Mouse (Mus musculus) stomach, postnatal 0 days (tissue): ENCODE results near the gene Slc36a4. TPM values are rescaled to one million over a fixed set of nuclear protein-coding genes. Genes with fewer than 3 reads are reported as not detected.
A peak's percentile ranks its signal among the peaks of the same experiment; 100 is the strongest.

Experiments
- ATAC-seq: fragments of 200-750 bp; cut with Nextera tagmentation; 2 replicates; pipeline ENCODE4 v1.8.0; 2017; ENCODE audit not compliant: low FRiP score, low TSS enrichment
- DNase-seq: peaks from one replicate; pipeline ENCODE4 v3.0.0-alpha.2; 2016; ENCODE audit warnings: low spot score
- H3K27ac ChIP-seq: fragments of 300-500 bp; sonication (generic); replicated peaks from 2 replicates; pipeline ENCODE4 v1.5.1; 2014; ENCODE audit warnings: mild to moderate bottlenecking, control low read depth
- H3K27me3 ChIP-seq: fragments of 300-500 bp; sonication (generic); 2 replicates; pipeline ENCODE4 v1.6.1; 2014; ENCODE audit warnings: low read length; ENCODE audit not compliant: control insufficient read depth, insufficient read depth
- H3K36me3 ChIP-seq: fragments of 300-500 bp; sonication (generic); 2 replicates; pipeline ENCODE4 v1.6.1; 2014; ENCODE audit warnings: low read length, mixed read lengths; ENCODE audit not compliant: control insufficient read depth, insufficient read depth
- H3K4me1 ChIP-seq: fragments of 300-500 bp; sonication (generic); replicated peaks from 2 replicates; pipeline ENCODE4 v1.6.1; 2014; ENCODE audit warnings: antibody characterized with exemption; ENCODE audit not compliant: control insufficient read depth, insufficient read depth
- H3K4me2 ChIP-seq: fragments of 300-500 bp; sonication (generic); replicated peaks from 2 replicates; pipeline ENCODE4 v1.6.1; 2014; ENCODE audit warnings: low read depth, mild to moderate bottlenecking, control low read depth, moderate library complexity
- H3K4me3 ChIP-seq: fragments of 300-500 bp; sonication (generic); 2 replicates; pipeline ENCODE4 v1.5.1; 2014; ENCODE audit warnings: low read depth, low read length, control low read depth
- H3K9ac ChIP-seq: fragments of 300-500 bp; sonication (generic); 2 replicates; pipeline ENCODE4 v1.6.1; 2014; ENCODE audit warnings: mild to moderate bottlenecking, low read length, control low read depth, mixed read lengths
- H3K9me3 ChIP-seq: fragments of 300-500 bp; sonication (generic); 2 replicates; pipeline ENCODE4 v1.6.1; 2016; ENCODE audit warnings: low read length; ENCODE audit not compliant: control insufficient read depth
- CTCF ChIP-seq: IDR thresholded peaks from 2 replicates; pipeline ENCODE4 v1.5.1; 2016; ENCODE audit warnings: antibody characterized with exemption, low read depth, mild to moderate bottlenecking, moderate library complexity
- EP300 ChIP-seq: optimal IDR thresholded peaks from 2 replicates; pipeline ENCODE3; 2016; ENCODE audit warnings: antibody characterized with exemption
- WGBS: fragments of 180-500 bp; shearing (Covaris S2); extraction: QIAGEN DNeasy Blood & Tissue Kit; methylation state at CpG from one replicate; pipeline ENCODE4 v1.1.7; 2014; 5-methylcytosine and 5-hydroxymethylcytosine counted together
- polyA plus RNA-seq: library from polyadenylated mRNA; unstranded; fragments of >200 nt; fragmentation: Nextera tagmentation; extraction: Ambion mirVana; gene quantifications from 2 replicates; pipeline ENCODE4 v1.2.1, GENCODE M21; 2015

Gene Slc36a4
- polyA plus RNA-seq, result 5.5 and 6.3 TPM in 2 replicates

GRCm38 (mm10) chr9:15709599-15710381, at the start of gene Slc36a4:
Slc36a4 (plus strand) TSS chr9:15709738.
- Histone ChIP-seq H3K27me3 (no peaks in the 10 kb centered on the region), H3K9ac (peak within 1 kb of the TSS; percentile 48), H3K36me3 (no peaks in the 10 kb centered on the region), H3K4me1 (no peaks in the 10 kb centered on the region; the same call in 1 of the 2 replicates), H3K4me3 (peak within 1 kb of the TSS; percentile 74), H3K9me3 (no peaks in the 10 kb centered on the region), H3K27ac (peak within 1 kb of the TSS; percentile 79), H3K4me2 (peak within 1 kb of the TSS; percentile 49)
- peak; percentile 84 for ATAC-seq
- WGBS, result under 1% methylated on average over 45 of the region's 75 CpGs
- TF ChIP-seq EP300 (no peak), CTCF (no peak)
- DNase-seq, result peak; percentile 74

GRCm38 (mm10) chr9:15664606-15665005, 44.9 kb upstream of the Slc36a4 start:
- H3K4me2 ChIP-seq, result no peak overlapping the region
- no peaks in the 10 kb centered on the region for H3K4me1 ChIP-seq
- no peak overlapping the region for H3K4me3 ChIP-seq
- no peaks in the 10 kb centered on the region for H3K9me3 ChIP-seq
- no peaks in the 10 kb centered on the region for H3K27me3 ChIP-seq
- H3K27ac ChIP-seq, result no peak overlapping the region
- no peak for ATAC-seq
- H3K9ac ChIP-seq, result no peak overlapping the region
- TF ChIP-seq CTCF (no peak), EP300 (no peak)
- no peaks in the 10 kb centered on the region for H3K36me3 ChIP-seq
- no peak for DNase-seq
- 66% methylated on average over 7 of the region's 7 CpGs for WGBS

- no peak overlapping the region for H3K27ac ChIP-seq
- 34% methylated on average over 3 of the region's 3 CpGs for WGBS
- no peak overlapping the region for H3K9ac ChIP-seq
- ATAC-seq (no peak), DNase-seq (no peak)
- H3K4me3 ChIP-seq, result no peak overlapping the region
- H3K9me3 ChIP-seq, result no peaks in the 10 kb centered on the region
- no peaks in the 10 kb centered on the region for H3K27me3 ChIP-seq
- no peak overlapping the region for H3K4me2 ChIP-seq
- no peaks in the 10 kb centered on the region for H3K36me3 ChIP-seq
- TF ChIP-seq EP300 (no peak), CTCF (no peak)
- no peaks in the 10 kb centered on the region for H3K4me1 ChIP-seq
Measured at GRCm38 (mm10) chr9:15669452-15669851, 40.1 kb upstream of the Slc36a4 start.

DNA sequence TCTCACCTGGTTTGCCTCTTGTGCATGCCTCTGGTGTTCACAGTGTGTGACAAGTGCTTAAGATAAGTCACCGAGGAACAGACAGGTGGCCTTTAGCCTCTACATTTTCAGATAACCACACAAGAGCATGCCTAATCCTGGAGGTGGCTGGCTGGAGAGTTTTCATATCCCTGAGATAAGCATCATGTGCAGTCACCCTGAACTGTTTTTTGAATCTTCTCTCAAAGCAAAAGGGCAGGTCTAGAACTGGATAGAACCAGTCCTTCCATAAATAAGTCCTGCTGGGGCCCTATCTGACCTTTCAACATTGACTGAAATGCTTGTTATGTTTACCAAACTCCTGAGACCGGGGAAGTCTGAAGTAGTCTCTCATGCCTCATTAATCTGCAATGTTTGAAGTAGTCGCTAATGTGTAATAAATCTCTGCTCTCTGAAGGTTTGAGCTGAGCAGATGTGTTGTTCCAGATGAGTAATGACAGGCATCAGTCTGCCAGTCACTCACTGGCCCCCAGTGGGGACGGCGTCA, 39.5 kb upstream of the Slc36a4 start:
- DNase-seq (no peak), ATAC-seq (peak; percentile 79)
- Histone ChIP-seq H3K4me1 (no peaks in the 10 kb centered on the region), H3K9me3 (no peaks in the 10 kb centered on the region), H3K27ac (no peak overlapping the region), H3K36me3 (no peaks in the 10 kb centered on the region), H3K4me3 (no peak overlapping the region), H3K27me3 (no peaks in the 10 kb centered on the region), H3K4me2 (no peak overlapping the region), H3K9ac (no peak overlapping the region)
- no peak for TF ChIP-seq CTCF
- no peak for TF ChIP-seq EP300
- 13% methylated on average over 5 of the region's 5 CpGs for WGBS

DNA sequence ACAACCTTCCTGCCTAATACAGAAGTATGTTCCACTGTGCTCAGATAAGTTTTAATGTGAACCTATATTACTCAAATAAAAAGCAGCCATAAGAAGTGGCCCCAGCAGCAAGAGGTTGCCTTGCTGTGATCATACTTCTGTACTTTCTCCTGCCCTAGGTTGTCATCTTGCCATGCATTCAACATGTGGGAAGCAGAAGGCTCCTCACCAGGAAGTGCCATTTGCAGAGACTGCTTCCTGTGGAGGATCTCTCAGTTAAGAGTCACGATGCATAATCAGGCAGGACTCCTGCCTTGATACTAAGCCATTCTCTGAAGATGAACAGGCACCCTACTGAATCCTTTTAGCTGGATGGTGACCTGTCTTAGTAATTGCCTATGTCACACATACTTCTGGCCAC, 37.3 kb upstream of the Slc36a4 start:
- Histone ChIP-seq H3K4me2 (no peak overlapping the region), H3K4me1 (no peaks in the 10 kb centered on the region), H3K36me3 (no peaks in the 10 kb centered on the region), H3K27ac (no peak overlapping the region), H3K9me3 (no peaks in the 10 kb centered on the region), H3K4me3 (no peak overlapping the region), H3K27me3 (no peaks in the 10 kb centered on the region), H3K9ac (no peak overlapping the region)
- no peak for DNase-seq
- no peak for ATAC-seq
- TF ChIP-seq EP300 (no peak), CTCF (no peak)
- WGBS, result 38% methylated on average over 1 of the region's 1 CpGs

DNA sequence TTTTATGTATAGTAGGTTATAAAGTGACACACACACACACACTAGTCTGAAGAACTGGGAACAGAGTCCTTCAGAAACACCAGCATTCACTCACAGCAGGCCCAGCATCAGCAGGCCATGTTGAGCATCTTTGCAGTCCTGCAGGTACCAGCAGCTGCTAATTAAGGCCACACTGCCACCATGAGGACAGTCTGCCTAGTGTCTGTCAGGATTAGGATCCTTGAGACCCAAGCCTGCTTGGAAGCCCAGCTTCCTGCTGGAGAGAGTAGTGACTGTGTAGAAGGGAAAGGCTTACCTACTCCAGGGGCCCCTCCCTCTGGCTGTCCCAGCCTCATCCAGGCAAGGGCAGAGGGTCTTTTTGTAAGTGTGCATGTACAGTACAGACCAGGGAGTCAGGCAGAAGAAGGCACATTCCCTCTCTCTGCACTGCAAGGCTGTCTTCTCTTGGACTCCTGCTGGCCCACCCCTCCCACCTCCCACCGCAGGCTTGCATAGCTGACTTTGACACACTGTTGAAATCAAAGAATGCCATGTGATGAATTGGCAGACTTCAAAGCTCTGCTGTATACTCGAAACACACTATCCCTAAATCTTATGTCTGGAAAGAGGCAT, 27.6 kb upstream of the Slc36a4 start:
- peak; percentile 90 for ATAC-seq
- 19% methylated on average over 2 of the region's 2 CpGs for WGBS

More for the DNA sequence above, 27.6 kb upstream of the Slc36a4 start:
- H3K36me3 ChIP-seq, result no peaks in the 10 kb centered on the region
- H3K27ac ChIP-seq, result no peak overlapping the region
- peak; percentile 80 for DNase-seq
- H3K9ac ChIP-seq, result no peak overlapping the region
- TF ChIP-seq EP300 (no peak), CTCF (peak; percentile 97)
- no peak overlapping the region for H3K4me2 ChIP-seq
- H3K27me3 ChIP-seq, result no peaks in the 10 kb centered on the region
- no peaks in the 10 kb centered on the region for H3K9me3 ChIP-seq
- H3K4me3 ChIP-seq, result no peak overlapping the region
- no peaks in the 10 kb centered on the region for H3K4me1 ChIP-seq
